Mouse (Mus musculus): Measurements from ENCODE around the gene Ccdc142.
A peak's percentile ranks its signal among the peaks of the same experiment; 100 is the strongest.

Ccdc142 gene

GRCm38 (mm10) chr6:83138056-83138455, 36.7 kb downstream of the Ccdc142 start:
- no peak for DNase-seq (ENCODE audit: low read depth, low spot score)

DNA sequence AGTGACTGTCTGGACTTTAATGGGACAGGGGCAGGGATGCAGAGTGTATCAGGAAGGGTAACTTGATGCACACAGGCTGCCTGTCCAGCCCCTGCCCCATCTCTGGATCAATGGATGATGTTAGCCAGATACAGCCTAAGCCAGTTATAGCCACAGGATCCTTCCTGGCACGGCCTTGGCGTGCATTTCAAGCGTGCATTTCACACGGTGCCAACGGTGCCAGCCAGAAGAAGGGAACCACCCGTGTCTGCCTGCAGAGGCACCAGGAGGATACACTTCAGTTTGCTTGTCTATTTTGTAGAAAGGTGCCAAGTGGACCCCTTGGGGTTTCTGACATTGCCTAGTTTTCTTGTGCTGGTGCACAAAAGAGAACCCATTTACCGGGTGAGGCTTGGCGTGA, 38.6 kb downstream of the Ccdc142 start:
- DNase-seq (ENCODE audit: low read depth, low spot score), result no peak

DNA sequence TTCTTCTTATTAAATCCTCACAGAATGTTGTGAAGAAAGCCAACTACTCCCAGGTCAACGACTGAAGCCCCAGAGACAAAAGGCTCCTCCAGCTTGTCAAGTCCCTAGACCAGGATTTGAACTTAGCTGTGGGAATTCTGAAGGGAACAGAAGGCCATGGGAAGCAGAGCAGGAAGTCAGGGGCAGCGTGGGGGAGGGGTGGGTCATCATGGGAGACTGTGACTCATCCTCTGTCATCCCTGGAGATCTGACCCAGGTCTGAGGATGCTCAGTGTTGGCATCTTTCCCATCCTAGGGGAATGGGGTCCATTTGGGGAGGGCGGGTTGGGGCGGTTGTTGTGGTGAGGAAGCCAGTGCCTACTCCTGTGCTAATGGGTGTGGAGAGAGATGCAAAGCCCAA, 40.2 kb downstream of the Ccdc142 start:
- DNase-seq (ENCODE audit: low read depth, low spot score), result no peak

DNA sequence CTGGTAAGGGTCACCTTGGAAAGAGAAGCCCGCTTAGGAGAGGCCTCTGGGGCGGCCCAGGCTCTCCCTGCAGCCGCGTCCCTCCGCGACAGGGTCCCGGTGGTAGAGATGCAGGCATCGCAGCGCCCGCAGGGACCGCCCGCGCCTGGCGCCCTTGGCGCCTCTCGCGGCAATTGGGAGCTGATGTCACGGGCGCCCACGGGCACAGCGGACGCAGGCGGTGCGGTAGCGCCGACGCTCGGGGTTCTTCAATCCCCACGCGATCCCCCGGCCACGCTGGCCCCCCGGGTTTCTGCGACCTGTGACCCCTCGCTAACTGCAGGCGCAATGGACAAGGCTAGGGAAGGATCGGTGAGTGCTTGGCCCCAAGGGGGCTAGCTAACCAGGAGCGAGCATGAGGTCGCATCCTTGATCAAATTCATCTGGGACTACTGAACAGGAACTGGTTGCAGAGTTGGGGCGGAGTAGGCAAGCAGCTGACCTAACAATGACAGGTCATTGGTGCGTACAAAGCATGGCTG, 40.9 kb downstream of the Ccdc142 start:
- no peak for DNase-seq (ENCODE audit: low read depth, low spot score)

- no peak for DNase-seq (ENCODE audit: low read depth, low spot score)
Measured at GRCm38 (mm10) chr6:83142886-83143285, 41.5 kb downstream of the Ccdc142 start.

DNA sequence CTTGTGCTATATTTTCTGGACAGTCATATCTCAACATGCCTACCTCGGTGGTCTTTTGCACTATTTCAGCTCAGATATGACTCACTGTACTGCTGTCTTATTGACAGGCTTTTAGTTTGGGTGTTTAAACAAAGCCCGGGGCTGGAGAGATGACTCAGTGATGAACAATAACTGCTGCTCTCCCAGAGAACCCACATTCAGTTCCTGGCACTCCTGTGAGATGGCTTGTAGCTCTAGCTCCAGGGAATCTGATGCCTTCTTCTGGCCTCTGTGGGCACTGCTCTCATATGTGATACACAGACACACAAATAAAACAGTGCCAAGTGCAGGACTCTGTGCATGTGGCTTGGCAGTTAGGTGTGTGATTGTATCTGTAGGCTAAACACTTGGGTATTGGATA, 43.8 kb downstream of the Ccdc142 start:
- no peak for DNase-seq (ENCODE audit: low read depth, low spot score)

DNA sequence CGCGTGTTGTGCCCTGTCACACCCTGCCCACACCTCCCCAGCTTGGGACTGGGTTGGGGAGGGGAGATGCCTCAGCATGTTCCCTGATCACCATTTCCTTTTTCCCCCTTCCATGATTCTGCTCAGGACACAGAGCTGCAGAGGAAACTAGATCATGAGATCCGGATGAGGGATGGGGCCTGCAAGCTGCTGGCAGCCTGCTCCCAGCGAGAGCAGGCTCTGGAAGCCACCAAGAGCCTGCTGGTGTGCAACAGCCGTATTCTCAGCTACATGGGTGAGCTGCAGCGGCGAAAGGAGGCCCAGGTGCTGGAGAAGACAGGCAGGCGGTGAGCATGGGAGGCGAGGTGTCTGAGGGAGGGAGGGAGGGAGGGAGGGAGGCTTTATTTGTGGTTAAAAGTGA, 44.4 kb downstream of the Ccdc142 start:
- DNase-seq (ENCODE audit: low read depth, low spot score), result no peak

DNA sequence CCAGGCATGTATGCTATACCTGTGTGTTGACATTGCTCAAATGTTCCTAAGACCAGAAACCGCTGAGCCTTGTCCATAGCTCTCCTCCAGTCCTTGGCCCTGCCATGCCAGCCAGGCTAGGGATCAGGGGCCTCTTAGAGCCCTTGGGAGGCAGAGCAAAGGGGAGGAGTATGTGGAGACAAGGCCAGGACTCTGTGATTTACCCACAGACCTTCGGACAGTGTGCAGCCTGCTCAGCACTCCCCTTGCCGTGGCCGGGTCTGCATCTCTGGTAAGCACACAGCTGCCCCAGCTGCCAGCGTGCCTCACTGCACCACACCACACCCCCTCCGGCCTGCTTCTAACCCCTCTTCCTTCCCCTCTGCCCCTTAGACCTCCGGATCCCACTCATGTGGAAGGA, 45.9 kb downstream of the Ccdc142 start:
- DNase-seq (ENCODE audit: low read depth, low spot score), result no peak

GRCm38 (mm10) chr6:83151721-83152120, 50.3 kb downstream of the Ccdc142 start:
- no peak for DNase-seq (ENCODE audit: low read depth, low spot score)

DNA sequence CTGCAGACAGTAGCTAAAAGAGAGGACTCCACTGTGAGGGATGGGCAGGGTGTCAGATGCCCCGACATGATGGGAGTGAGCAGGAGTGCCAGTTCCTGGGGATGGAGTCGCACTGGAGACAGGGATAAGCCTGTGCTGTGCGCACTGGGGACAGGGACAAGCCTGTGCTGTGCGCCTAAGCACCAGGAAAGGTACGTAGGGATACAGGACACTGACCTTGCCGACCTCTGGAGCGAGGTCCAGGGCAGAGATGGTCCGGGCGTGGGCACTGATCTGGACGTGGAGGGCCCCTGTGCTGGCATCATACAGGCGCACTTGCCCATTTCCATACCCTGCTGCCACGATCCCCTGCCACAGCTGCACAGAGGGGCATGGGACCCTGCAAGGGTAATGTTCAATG, 51.6 kb downstream of the Ccdc142 start:
- DNase-seq (ENCODE audit: low read depth, low spot score), result no peak

DNA sequence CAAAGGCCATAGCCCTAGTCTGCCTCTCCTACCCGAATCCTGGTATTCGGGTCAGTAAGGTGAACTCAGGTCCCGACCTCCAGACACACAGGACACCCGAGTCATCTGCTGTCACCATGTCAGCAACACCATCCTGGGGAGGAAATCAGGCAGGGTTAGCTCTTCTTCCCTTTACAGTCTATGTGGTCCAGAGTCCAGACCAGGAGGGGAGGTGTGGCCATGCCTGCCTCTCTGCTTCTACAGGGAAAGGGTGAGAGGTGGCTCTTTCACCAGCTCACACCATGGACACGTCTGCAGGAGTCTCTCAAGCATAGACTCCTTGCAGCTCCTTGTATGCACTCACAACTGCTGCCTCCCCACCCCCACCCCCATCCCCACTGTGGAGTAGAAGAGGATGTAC, 52.1 kb downstream of the Ccdc142 start:
- no peak for DNase-seq (ENCODE audit: low read depth, low spot score)

- peak; percentile 3 for DNase-seq (ENCODE audit: low read depth, low spot score)
Measured at GRCm38 (mm10) chr6:83155552-83156238, 54.3 kb downstream of the Ccdc142 start.

- DNase-seq (ENCODE audit: low read depth, low spot score), result peak; percentile 73
Measured at GRCm38 (mm10) chr6:83156259-83156684, 54.9 kb downstream of the Ccdc142 start, which contains the start of the genes Wdr54 and 1700003E16Rik. Gene Wdr54, minus strand, starts transcription at chr6:83156397. Gene 1700003E16Rik, plus strand, starts transcription at chr6:83156404.
